Mouse (Mus musculus): ENCODE results near the gene Olfr50. TPM values are rescaled to one million over a fixed set of nuclear protein-coding genes. Genes with fewer than 3 reads are reported as not detected.

The Olfr50 gene
- not detected in 2 replicates for polyA plus RNA-seq (2015; fragmentation: Nextera tagmentation; extraction: Ambion mirVana)

- whole genome bisulfite sequencing: 84% methylated on average over 2 of the region's 2 CpGs
- no peak within 1 kb of the TSS for H3K4me3 ChIP-seq (replicated peaks)
- H3K4me2 ChIP-seq: no peak within 1 kb of the TSS
- no peak within 1 kb of the TSS for H3K27ac ChIP-seq
- H3K9ac ChIP-seq: no peak within 1 kb of the TSS
- peaks cover 11% of the 10 kb centered on the region; the same call in 1 of the 2 replicates for H3K9me3 ChIP-seq (replicated peaks)
- H3K36me3 ChIP-seq: no peaks in the 10 kb centered on the region
- no peak for ATAC-seq (replicated peaks; ENCODE audit: low FRiP score)
- no peaks in the 10 kb centered on the region for H3K27me3 ChIP-seq
- no peaks in the 10 kb centered on the region for H3K4me1 ChIP-seq
Observed at GRCm38 (mm10) chr2:36790238-36790637, at the start of gene Olfr50. Gene Olfr50, plus strand, starts transcription at chr2:36790538.

GRCm38 (mm10) chr2:36783976-36784375, 6.4 kb upstream of the Olfr50 start, which contains the start of gene Olfr348:
Gene Olfr348, plus strand, starts transcription at chr2:36784276.
- Histone ChIP-seq H3K36me3 (no peaks in the 10 kb centered on the region), H3K4me1 (no peaks in the 10 kb centered on the region), H3K4me2 (no peak within 1 kb of the TSS), H3K27ac (no peak within 1 kb of the TSS), H3K9me3 (replicated peaks) (peaks cover 4% of the 10 kb centered on the region; the same call in 1 of the 2 replicates), H3K4me3 (replicated peaks) (no peak within 1 kb of the TSS), H3K9ac (no peak within 1 kb of the TSS), H3K27me3 (no peaks in the 10 kb centered on the region)
- 83% methylated on average over 2 of the region's 2 CpGs for WGBS
- no peak for ATAC-seq (replicated peaks; ENCODE audit: low FRiP score)

GRCm38 (mm10) chr2:36816932-36817331, 26.6 kb downstream of the Olfr50 start, which contains the start of gene Olfr3:
Gene Olfr3, minus strand, starts transcription at chr2:36817032.
- Histone ChIP-seq H3K9ac (no peak within 1 kb of the TSS), H3K4me1 (no peaks in the 10 kb centered on the region), H3K4me3 (replicated peaks) (no peak within 1 kb of the TSS), H3K27ac (no peak within 1 kb of the TSS), H3K27me3 (no peaks in the 10 kb centered on the region), H3K36me3 (no peaks in the 10 kb centered on the region), H3K9me3 (replicated peaks) (peaks cover 14% of the 10 kb centered on the region), H3K4me2 (no peak within 1 kb of the TSS)
- WGBS: 65% methylated on average over 1 of the region's 1 CpGs
- ATAC-seq (replicated peaks; ENCODE audit: low FRiP score): no peak

- 79% methylated on average over 1 of the region's 1 CpGs for WGBS
- ATAC-seq (replicated peaks; ENCODE audit: low FRiP score): no peak
- H3K27me3 ChIP-seq: no peaks in the 10 kb centered on the region
Observed at GRCm38 (mm10) chr2:36846010-36846409, 55.7 kb downstream of the Olfr50 start, which contains the start of gene Olfr350. Gene Olfr350, plus strand, starts transcription at chr2:36846310.

More at GRCm38 (mm10) chr2:36846010-36846409, 55.7 kb downstream of the Olfr50 start, which contains the start of gene Olfr350:
- no peaks in the 10 kb centered on the region for H3K9me3 ChIP-seq (replicated peaks)
- H3K4me2 ChIP-seq: no peak within 1 kb of the TSS
- no peak within 1 kb of the TSS for H3K9ac ChIP-seq
- no peak within 1 kb of the TSS for H3K4me3 ChIP-seq (replicated peaks)
- H3K36me3 ChIP-seq: no peaks in the 10 kb centered on the region
- H3K27ac ChIP-seq: no peak within 1 kb of the TSS
- H3K4me1 ChIP-seq: no peaks in the 10 kb centered on the region

Other genes with a start within 250 kb of the Olfr50 start
- gene Olfr344, start 223.9 kb upstream of the Olfr50 start, polyA plus RNA-seq (2015; fragmentation: Nextera tagmentation; extraction: Ambion mirVana): not detected in 2 replicates
- not detected in 2 replicates for gene Olfr345, start 150.5 kb upstream of the Olfr50 start, polyA plus RNA-seq (2015; fragmentation: Nextera tagmentation; extraction: Ambion mirVana)
- not detected in 2 replicates for gene Olfr346, start 104.8 kb upstream of the Olfr50 start, polyA plus RNA-seq (2015; fragmentation: Nextera tagmentation; extraction: Ambion mirVana)
- not detected in 2 replicates for gene Olfr347, start 58.6 kb upstream of the Olfr50 start, polyA plus RNA-seq (2015; fragmentation: Nextera tagmentation; extraction: Ambion mirVana)
- not detected in 2 replicates for gene Olfr348, start 6.3 kb upstream of the Olfr50 start, polyA plus RNA-seq (2015; fragmentation: Nextera tagmentation; extraction: Ambion mirVana)
- not detected in 2 replicates for gene Olfr3, start 26.5 kb downstream of the Olfr50 start, polyA plus RNA-seq (2015; fragmentation: Nextera tagmentation; extraction: Ambion mirVana)
- gene Olfr350, start 55.8 kb downstream of the Olfr50 start, polyA plus RNA-seq (2015; fragmentation: Nextera tagmentation; extraction: Ambion mirVana): not detected in 2 replicates
- not detected in 2 replicates for gene Olfr351, start 72.1 kb downstream of the Olfr50 start, polyA plus RNA-seq (2015; fragmentation: Nextera tagmentation; extraction: Ambion mirVana)
- not detected in 2 replicates for gene Olfr352, start 77.9 kb downstream of the Olfr50 start, polyA plus RNA-seq (2015; fragmentation: Nextera tagmentation; extraction: Ambion mirVana)
- not detected in 2 replicates for gene Olfr353, start 102.4 kb downstream of the Olfr50 start, polyA plus RNA-seq (2015; fragmentation: Nextera tagmentation; extraction: Ambion mirVana)
- not detected in 2 replicates for gene Olfr354, start 115.1 kb downstream of the Olfr50 start, polyA plus RNA-seq (2015; fragmentation: Nextera tagmentation; extraction: Ambion mirVana)
- not detected in 2 replicates for gene Olfr355, start 138.4 kb downstream of the Olfr50 start, polyA plus RNA-seq (2015; fragmentation: Nextera tagmentation; extraction: Ambion mirVana)
- gene Olfr356, start 146.6 kb downstream of the Olfr50 start, polyA plus RNA-seq (2015; fragmentation: Nextera tagmentation; extraction: Ambion mirVana): not detected in 2 replicates
- not detected in 2 replicates for gene Olfr357, start 203.3 kb downstream of the Olfr50 start, polyA plus RNA-seq (2015; fragmentation: Nextera tagmentation; extraction: Ambion mirVana)
- gene Olfr358, start 218.8 kb downstream of the Olfr50 start, polyA plus RNA-seq (2015; fragmentation: Nextera tagmentation; extraction: Ambion mirVana): not detected in 2 replicates